Mouse (Mus musculus) heart, postnatal 0 days (tissue): ENCODE data around the gene Fabp6.

Experiments used
- CTCF ChIP-seq: IDR thresholded peaks from 2 replicates; pipeline ENCODE4 v1.5.1; 2016; ENCODE audit warnings: antibody characterized with exemption, control low read depth, low read depth
- EP300 ChIP-seq: IDR thresholded peaks from 2 replicates; pipeline ENCODE4 v1.6.1; 2016; ENCODE audit warnings: antibody characterized with exemption, low read depth

DNA sequence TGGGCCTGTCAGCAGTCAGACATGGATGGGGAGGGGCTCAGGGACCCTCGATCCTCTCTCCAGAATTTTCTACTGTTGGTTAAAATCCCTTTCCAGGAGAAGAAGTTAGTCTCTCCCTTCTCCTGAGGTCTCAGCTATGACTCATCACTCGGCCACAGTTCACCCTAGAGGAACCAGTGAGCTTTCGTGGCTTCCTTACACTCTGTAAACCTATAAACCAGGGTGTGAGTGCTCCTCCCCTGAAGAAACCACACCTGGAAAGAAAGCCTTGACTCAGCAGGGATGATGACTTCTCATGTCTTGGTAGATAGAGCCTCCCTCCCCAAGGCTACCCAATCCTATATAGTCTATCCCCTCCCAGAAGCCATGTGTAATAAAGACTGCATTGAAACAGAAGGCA is 49.6 kb downstream of the Fabp6 start:
- no peak for TF ChIP-seq CTCF
- no peak for TF ChIP-seq EP300
